Mouse (Mus musculus) adrenal gland, postnatal 4 days (tissue): Measurements from ENCODE around the gene Eif4g3. TPM values are rescaled to one million over a fixed set of nuclear protein-coding genes. Genes with fewer than 3 reads are reported as not detected.
"Not testable (repeated sequence)": the region's sequence is repeated elsewhere in the genome, so short reads cannot be mapped to it uniquely, and the experiment has no call there.

Source experiments
- DNase-seq, 2 experiments: peaks; one replicate each; pipeline ENCODE4 v3.0.0; 2021 to 2022; ENCODE audit warnings: low spot score in 2 of 2, mixed read lengths in 2 of 2
- total RNA-seq, 2 experiments: library from RNA; stranded (reverse); gene quantifications; 2 replicates each; pipeline ENCODE4 v1.2.3; 2021

Gene Eif4g3
- total RNA-seq, 2 experiments from 2014 or later: 121 to 142 TPM

DNA sequence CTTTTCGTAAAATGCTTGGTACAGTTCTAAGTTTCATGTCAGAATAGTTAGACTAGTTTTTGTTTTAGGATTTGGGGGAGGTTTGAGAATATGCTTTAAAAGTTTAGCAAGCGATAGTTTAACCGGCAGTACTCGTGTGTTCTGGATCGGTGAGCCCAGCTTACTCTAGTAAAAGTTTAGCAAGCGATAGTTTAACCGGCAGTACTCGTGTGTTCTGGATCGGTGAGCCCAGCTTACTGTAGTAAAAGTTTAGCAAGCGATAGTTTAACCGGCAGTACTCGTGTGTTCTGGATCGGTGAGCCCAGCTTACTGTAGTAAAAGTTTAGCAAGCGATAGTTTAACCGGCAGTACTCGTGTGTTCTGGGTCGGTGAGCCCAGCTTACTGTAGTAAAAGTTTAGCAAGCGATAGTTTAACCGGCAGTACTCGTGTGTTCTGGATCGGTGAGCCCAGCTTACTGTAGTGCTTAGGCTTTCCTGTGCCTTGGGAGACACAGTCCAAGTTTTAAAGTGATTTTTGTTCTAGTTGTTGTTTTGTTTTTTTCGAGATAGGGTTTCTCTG is 64.5 kb downstream of the Eif4g3 start:
- not testable (repeated sequence) for DNase-seq

- DNase-seq: no peak
Observed at GRCm38 (mm10) chr4:138061161-138061560, 68.3 kb downstream of the Eif4g3 start.

- no peak for DNase-seq
Observed at GRCm38 (mm10) chr4:138063372-138064265, 70.8 kb downstream of the Eif4g3 start.

DNA sequence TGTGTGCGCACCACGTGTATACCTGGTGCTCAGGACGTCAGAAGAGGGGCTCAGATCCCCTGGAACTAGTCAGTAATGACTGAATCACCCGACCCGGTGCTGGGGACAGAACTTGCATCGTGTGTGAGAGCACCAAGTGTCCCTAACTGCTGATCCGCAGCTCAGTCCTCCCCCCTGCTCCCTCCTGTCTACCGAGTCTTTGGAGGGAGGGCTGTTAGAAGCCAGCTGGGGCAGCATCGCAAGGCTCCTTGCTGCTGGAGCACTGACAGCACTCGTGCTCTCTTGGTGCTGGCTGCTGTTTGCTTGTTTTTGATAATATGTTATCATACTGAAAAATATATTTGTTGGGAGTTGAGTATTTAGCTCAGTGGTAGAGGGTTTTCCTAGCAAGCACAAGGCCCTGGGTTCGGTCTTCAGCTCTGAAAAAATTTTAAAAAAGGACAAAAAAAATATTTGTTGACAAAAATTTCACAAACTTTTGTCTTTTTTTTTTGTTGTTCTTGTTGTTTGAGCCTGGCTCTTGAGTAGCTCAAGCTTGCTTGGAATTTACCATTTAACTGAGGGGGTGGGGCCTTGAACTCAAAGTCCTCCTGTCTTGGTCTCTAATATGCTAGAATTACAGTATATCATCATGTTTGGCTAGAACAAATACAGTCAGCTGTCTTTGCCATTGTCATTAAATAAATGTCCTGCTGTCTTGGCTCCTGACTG is 72.2 kb downstream of the Eif4g3 start:
- DNase-seq: no peak

- no peak for DNase-seq
Observed at GRCm38 (mm10) chr4:138065593-138066169, 72.9 kb downstream of the Eif4g3 start.

DNA sequence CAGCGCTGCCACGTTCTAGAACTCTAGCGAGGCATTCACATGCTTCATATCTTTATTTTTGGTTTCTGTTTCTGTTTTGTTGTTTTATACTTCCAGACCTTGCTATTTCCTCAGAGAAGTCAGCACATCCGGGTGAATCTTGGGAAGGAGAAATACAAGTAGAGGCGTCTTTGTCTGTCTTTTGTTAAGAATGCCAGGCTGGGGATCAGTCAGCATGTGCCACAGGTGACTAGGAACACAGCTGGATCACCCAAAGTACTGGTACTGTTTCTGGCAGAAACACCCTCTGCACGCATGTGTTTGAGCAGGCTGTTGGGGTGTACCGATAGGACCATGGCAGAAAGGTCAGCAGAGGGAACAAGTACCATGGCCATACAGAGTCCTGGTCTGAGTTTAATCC is 73.6 kb downstream of the Eif4g3 start:
- DNase-seq: no peak

DNA sequence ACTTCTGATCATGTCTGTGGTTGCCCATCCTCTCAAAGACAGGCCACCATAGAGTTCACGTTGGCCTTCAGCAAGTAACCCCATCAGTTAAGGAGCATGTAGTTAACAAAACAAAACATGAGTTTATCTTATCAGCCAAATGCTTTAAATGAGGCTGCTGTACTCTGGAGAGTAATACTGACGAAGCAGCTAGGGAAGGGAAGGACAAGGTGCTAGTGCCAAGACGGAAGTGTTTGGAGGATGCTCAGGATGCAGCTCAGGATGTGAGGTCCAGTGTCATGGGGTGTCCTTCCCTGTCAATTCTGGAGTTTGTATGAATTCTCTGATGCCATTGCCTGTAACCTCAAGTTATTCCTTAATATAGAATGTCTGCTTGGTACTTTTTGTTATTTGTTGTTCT is 75.0 kb downstream of the Eif4g3 start:
- DNase-seq: no peak

GRCm38 (mm10) chr4:138068598-138068997 is 75.8 kb downstream of the Eif4g3 start:
- DNase-seq: no peak

GRCm38 (mm10) chr4:138069371-138069770 is 76.5 kb downstream of the Eif4g3 start:
- DNase-seq: no peak

GRCm38 (mm10) chr4:138071497-138071896 is 78.7 kb downstream of the Eif4g3 start:
- DNase-seq: no peak

- no peak for DNase-seq
Observed at GRCm38 (mm10) chr4:138073086-138073485, 80.3 kb downstream of the Eif4g3 start.

- no peak for DNase-seq
Observed at GRCm38 (mm10) chr4:138073531-138073930, 80.7 kb downstream of the Eif4g3 start.

DNA sequence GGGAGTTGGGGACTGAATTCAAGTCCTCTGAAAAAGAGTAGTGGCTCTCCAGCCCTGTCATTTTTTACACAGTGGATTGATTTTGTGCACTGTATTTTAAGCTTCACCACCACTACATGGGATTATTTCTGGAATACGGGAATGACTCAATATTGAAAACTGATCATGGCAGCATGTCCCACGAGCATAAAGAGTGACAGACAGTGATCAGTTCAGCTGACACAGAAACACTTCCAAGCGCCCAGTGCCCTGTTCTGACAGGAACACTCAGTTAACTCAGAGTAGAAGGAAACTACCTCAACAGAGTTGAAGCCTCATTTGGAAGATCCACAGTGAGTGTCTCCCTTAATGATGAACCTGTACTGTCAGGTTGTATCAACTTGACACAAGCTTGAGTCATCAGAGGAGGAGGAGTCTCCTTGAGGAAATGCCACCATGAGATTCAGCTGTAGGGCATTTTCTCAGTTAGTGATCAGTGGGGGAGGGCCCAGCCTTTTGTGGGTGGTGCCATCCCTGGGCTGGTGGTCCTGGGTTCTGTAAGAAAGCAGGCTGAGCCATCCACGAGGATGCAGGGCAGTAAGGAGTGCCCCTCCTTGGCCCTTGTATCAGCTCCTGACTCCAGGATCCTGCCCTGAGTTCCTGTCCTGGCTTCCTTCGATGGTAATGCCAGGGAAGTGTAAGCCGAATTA is 82.2 kb downstream of the Eif4g3 start:
- no peak for DNase-seq

- DNase-seq: no peak
Observed at GRCm38 (mm10) chr4:138077663-138078295, 85.0 kb downstream of the Eif4g3 start.

DNA sequence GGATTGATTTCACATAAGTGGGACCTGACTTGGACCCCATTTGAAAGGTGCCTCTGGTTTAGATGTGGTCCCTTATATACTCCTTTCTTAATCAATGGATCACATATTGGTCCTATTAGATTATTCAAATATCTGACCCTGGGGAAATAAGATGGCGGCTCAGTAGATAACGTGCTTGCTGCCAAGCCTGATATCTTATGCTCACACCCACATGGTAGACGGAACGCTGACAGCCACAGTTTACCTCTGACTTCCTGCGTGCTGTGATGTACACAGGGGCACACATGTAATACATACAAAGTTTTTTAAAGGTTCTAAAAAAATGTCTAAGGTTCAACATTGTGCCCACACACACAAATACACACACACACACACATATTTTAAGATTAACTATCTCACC is 86.4 kb downstream of the Eif4g3 start:
- DNase-seq: no peak

DNA sequence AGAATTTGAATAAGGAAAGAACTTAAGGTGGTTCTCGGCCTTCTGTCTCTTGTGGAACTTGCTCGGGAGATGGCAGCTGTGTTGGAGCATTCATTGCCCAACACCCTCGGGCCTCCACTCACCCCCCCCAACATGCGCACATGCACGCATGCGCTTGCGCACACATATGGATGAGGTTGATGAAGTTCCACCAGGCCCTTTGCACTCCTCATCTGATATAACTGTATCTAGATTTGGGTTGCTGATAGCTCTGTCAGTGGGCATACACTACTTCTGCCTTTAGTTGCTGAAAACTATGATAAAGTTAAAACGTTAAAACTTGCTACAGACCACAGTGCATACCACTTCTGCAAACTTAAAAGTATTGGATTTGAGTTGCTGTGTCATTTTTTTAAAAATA is 89.6 kb downstream of the Eif4g3 start:
- DNase-seq: no peak

GRCm38 (mm10) chr4:138084103-138084502 is 91.3 kb downstream of the Eif4g3 start:
- DNase-seq: no peak

DNA sequence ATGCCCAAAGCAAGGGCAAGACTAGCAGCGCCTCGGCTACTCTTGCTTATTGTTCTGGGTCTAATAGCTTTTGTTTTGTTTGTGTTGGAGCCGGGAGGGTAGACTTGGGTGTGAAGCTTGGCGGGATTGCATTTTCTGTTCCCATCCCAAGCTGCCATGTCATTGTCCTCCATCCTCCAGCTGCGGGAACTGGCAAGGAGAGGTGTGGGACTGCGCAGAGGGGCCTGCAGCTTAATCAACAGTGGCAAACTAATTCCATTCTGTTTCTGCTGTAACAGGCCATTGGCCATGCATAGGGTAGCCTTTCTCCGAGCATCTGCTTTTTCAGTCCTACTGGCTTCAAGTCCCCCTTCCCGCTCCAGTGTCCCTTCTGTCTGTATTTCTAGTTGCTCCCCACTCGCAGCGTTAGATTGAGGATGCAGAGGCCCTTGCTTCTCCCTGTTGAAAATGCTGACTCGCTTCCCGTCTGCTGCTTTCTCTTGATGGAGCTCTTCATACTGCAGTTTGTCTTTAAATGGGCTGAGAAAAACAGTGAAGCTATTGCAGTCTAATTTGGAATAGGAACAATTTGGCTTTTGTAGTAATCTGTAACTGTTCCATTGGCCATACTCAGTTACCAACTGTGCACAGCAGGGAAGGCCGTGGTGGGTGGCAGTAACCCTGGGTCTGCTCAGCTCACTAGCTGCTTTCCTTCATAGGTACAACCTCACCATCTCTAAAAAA is 92.2 kb downstream of the Eif4g3 start:
- no peak for DNase-seq

GRCm38 (mm10) chr4:138086949-138087348 is 94.1 kb downstream of the Eif4g3 start:
- no peak for DNase-seq

GRCm38 (mm10) chr4:138089512-138089911 is 96.7 kb downstream of the Eif4g3 start:
- no peak for DNase-seq
